Mouse (Mus musculus) stomach, embryonic 16.5 days (tissue): ENCODE measurements around the gene Map1lc3b. TPM values are rescaled to one million over a fixed set of nuclear protein-coding genes. Genes with fewer than 3 reads are reported as not detected.

Experiments used
- ATAC-seq: fragments of 200-750 bp; cut with Nextera tagmentation; 2 replicates; pipeline ENCODE4 v1.8.0; 2017; ENCODE audit warnings: moderate number of reproducible peaks, moderate TSS enrichment; ENCODE audit not compliant: insufficient read depth, low FRiP score
- H3K27ac ChIP-seq: fragments of 300-500 bp; sonication (generic); 2 replicates; pipeline ENCODE4 v1.5.1; 2014; ENCODE audit warnings: low read length
- H3K27me3 ChIP-seq: fragments of 300-500 bp; sonication (generic); 2 replicates; pipeline ENCODE4 v1.6.1; 2014; ENCODE audit warnings: low read length, control low read depth, mixed read lengths; ENCODE audit not compliant: control insufficient read depth, insufficient read depth
- H3K36me3 ChIP-seq: fragments of 300-500 bp; sonication (generic); 2 replicates; pipeline ENCODE4 v1.6.1; 2014; ENCODE audit warnings: low read length; ENCODE audit not compliant: control insufficient read depth, insufficient read depth
- H3K4me1 ChIP-seq: fragments of 300-500 bp; sonication (generic); 2 replicates; pipeline ENCODE4 v1.6.1; 2014; ENCODE audit warnings: low read length, control low read depth, mixed read lengths; ENCODE audit not compliant: control insufficient read depth, insufficient read depth
- H3K4me2 ChIP-seq: fragments of 300-500 bp; sonication (generic); 2 replicates; pipeline ENCODE4 v1.6.1; 2014; ENCODE audit warnings: low read depth, low read length, mixed read lengths
- H3K4me3 ChIP-seq: fragments of 300-500 bp; sonication (generic); replicated peaks from 2 replicates; pipeline ENCODE4 v1.5.1; 2014; ENCODE audit warnings: mild to moderate bottlenecking, low read length
- H3K9ac ChIP-seq: fragments of 300-500 bp; sonication (generic); 2 replicates; pipeline ENCODE4 v1.6.1; 2014; ENCODE audit warnings: low read length
- H3K9me3 ChIP-seq: fragments of 300-500 bp; sonication (generic); replicated peaks from 2 replicates; pipeline ENCODE4 v1.6.1; 2016; ENCODE audit warnings: low read length, control low read depth; ENCODE audit not compliant: control insufficient read depth
- whole genome bisulfite sequencing: fragments of 180-500 bp; shearing (Covaris S2); extraction: QIAGEN DNeasy Blood & Tissue Kit; methylation state at CpG from one replicate; pipeline ENCODE4 v1.1.7; 2014; 5-methylcytosine and 5-hydroxymethylcytosine counted together
- polyA plus RNA-seq: library from polyadenylated mRNA; unstranded; fragments of >200 nt; fragmentation: Nextera tagmentation; extraction: Ambion mirVana; gene quantifications from 2 replicates; pipeline ENCODE4 v1.2.1, GENCODE M21; 2015

Gene Map1lc3b
- polyA plus RNA-seq, 1 experiment from 2014 or later: 179 TPM

DNA sequence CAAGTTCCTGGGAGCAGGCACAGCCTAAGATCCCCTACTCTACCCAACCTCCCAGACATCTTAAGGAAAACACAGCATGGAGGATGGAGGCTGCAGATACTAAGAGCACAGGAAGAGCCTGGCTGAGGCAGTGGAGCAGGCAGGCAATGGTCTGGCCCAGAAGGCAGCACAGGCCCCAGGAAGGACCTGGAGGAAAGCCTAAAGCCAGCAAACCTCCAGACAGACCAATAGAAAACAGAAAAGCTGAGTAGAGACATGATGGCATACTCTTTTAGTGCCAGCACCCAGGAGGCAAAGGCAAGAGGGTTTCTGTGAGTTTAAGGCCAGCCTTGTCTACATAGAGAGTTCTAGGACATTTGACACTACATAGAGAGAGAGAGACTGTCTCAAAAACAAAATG lies 23.3 kb downstream of the Map1lc3b start:
- Histone ChIP-seq H3K4me1 (peaks cover 3% of the 10 kb centered on the region; the same call in 1 of the 2 replicates), H3K27ac (no peak overlapping the region), H3K36me3 (peaks cover 4% of the 10 kb centered on the region; the same call in 1 of the 2 replicates), H3K9me3 (no peaks in the 10 kb centered on the region), H3K9ac (no peak overlapping the region), H3K4me2 (no peak overlapping the region), H3K27me3 (no peaks in the 10 kb centered on the region), H3K4me3 (no peak overlapping the region)
- ATAC-seq: no peak

DNA sequence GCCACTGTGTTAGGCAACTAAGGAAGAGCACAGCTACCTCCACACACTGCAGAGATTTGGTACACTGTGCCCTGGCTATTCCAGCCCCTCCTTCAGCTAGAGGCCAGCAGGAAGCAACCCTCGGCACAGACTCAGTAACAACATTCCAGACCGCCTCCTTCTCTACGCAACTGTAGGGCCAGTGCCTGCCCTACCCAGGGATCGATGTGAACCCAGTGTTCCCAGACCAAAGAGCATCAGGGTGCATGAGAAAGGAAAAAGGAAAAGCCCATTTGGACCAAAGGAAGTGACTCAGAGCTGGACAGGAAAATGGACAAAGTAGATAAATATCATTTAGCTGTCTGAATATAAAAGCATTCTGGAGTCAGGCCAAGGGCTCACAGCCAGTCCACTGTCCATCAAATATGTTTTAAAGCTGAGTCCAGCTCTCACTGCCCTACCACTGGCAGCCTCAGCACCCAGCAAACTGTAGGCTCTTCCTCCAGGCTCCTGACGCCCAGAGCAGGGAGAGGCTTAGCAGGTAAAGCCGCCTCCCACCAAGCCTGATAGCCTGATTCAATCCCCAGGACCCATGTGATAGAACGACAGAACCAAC lies 29.3 kb downstream of the Map1lc3b start:
- no peak overlapping the region for H3K4me2 ChIP-seq
- H3K9ac ChIP-seq: no peak overlapping the region
- no peaks in the 10 kb centered on the region for H3K27me3 ChIP-seq
- peak overlapping the region; percentile 57 for H3K27ac ChIP-seq
- no peak overlapping the region for H3K4me3 ChIP-seq
- 32% methylated on average over 7 of the region's 7 CpGs for WGBS
- H3K36me3 ChIP-seq: no peaks in the 10 kb centered on the region
- peaks cover 36% of the 10 kb centered on the region for H3K4me1 ChIP-seq
- no peaks in the 10 kb centered on the region for H3K9me3 ChIP-seq
- ATAC-seq: peak; percentile 74

DNA sequence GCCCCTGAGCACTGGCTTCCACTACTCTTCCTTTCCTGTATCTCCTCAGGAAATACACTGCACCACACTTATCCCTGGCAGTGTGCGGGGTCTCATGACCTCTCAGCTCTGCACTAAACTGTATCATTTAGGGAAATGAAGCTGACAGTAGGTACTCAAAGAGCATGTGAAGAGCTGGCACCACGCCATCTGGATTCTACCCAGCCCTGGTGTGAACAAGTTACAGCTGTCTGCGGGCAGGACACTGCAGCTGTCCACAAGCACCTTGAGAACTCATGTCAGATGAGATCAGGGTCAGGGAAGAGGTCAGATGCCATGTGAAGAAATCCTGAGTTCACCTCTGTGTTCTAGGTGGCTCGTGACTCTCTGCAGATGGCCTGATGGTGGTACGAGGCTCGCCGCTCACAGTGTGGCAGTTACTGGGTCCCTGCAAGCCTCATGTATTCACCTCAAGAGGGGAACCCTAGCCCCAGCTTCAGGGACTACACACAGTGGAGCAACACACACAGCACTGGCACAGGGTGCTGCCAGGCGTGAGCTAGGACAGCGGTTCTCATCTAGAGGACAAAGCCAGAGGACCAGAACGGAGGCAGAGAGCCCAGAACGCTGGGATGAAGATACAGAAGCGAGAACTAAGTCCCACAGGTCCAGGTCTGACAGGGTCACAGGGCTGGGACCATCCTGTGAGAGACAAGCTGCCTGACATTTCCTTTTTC lies 30.8 kb downstream of the Map1lc3b start:
- Histone ChIP-seq H3K9ac (no peak overlapping the region), H3K4me2 (no peak overlapping the region), H3K27me3 (no peaks in the 10 kb centered on the region), H3K9me3 (no peaks in the 10 kb centered on the region), H3K4me3 (no peak overlapping the region), H3K4me1 (peaks cover 36% of the 10 kb centered on the region), H3K36me3 (no peaks in the 10 kb centered on the region), H3K27ac (no peak overlapping the region)
- ATAC-seq: no peak
- 69% methylated on average over 12 of the region's 12 CpGs for WGBS

DNA sequence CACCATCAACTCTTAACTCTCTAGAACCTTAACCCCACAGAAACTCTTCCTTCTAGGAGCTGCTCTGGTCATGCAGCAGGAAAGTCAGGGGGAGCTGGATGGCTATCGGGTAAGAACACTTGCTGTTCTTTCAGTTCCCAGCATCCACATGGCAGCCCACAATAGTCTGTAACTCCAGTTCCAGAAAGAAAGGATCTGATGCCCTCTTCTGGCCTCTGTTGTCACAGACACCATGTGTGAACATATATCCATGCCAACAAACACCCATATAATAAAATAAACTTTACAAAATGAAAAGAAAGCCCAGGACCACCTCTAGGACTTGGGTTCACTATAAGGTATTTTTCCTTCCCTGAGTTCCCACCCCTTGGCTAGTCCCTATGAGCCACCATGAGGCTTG lies 31.7 kb downstream of the Map1lc3b start:
- peaks cover 36% of the 10 kb centered on the region for H3K4me1 ChIP-seq

DNA sequence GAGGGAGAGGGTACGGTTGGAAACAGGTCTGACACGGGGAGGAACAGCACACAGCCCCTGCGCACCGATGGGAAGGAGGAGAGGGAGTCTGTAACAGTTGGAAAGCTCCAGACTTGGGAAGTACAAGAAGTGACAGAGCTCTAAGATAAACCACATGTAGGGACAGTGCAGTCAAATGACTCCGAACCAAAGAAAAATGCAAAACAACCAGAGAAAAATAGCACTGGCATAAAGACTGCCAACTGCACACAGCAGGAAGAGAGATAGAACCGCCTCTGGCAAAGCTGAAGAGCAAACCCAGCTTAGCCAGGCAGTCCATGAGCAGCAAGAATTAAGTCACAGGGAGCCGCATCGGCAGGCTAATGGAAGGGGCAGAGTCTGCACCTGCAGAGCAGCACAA lies 32.9 kb downstream of the Map1lc3b start:
- Histone ChIP-seq H3K4me3 (no peak overlapping the region), H3K4me2 (no peak overlapping the region), H3K36me3 (peaks cover 4% of the 10 kb centered on the region; the same call in 1 of the 2 replicates), H3K9ac (no peak overlapping the region), H3K4me1 (peaks cover 36% of the 10 kb centered on the region), H3K27me3 (no peaks in the 10 kb centered on the region), H3K27ac (no peak overlapping the region), H3K9me3 (no peaks in the 10 kb centered on the region)
- ATAC-seq: no peak
- 89% methylated on average over 8 of the region's 8 CpGs for WGBS

More for the DNA sequence above, 31.7 kb downstream of the Map1lc3b start:
- H3K9me3 ChIP-seq: no peaks in the 10 kb centered on the region
- no peak for ATAC-seq
- H3K4me3 ChIP-seq: no peak overlapping the region
- no peak overlapping the region for H3K27ac ChIP-seq
- no peaks in the 10 kb centered on the region for H3K36me3 ChIP-seq
- WGBS: 70% methylated on average over 1 of the region's 1 CpGs
- H3K9ac ChIP-seq: no peak overlapping the region
- no peak overlapping the region for H3K4me2 ChIP-seq
- H3K27me3 ChIP-seq: no peaks in the 10 kb centered on the region

DNA sequence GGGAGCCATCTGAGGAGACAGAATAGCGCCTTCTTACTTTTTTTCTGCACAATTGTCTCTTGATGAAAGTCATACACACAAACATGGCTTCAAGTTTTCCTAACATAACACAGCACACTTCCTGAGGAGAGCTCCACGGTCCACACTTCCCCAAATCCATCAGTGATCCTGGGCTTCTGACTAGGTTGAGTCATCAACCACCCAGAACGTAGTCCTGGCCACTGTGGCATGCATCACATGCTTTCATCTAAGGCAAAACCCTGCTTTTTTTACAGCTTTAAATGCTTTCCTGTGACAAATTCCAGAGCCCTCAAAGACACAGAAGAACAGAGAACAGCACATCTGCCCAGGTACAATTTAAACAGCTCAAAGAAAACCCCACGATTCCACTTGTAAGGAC lies 38.5 kb downstream of the Map1lc3b start:
- 80% methylated on average over 4 of the region's 4 CpGs for WGBS
- Histone ChIP-seq H3K4me2 (no peak overlapping the region), H3K9ac (no peak overlapping the region), H3K36me3 (peaks cover 10% of the 10 kb centered on the region; the same call in 1 of the 2 replicates), H3K4me1 (peaks cover 17% of the 10 kb centered on the region), H3K4me3 (no peak overlapping the region), H3K27ac (no peak overlapping the region), H3K27me3 (no peaks in the 10 kb centered on the region), H3K9me3 (no peaks in the 10 kb centered on the region)
- no peak for ATAC-seq

DNA sequence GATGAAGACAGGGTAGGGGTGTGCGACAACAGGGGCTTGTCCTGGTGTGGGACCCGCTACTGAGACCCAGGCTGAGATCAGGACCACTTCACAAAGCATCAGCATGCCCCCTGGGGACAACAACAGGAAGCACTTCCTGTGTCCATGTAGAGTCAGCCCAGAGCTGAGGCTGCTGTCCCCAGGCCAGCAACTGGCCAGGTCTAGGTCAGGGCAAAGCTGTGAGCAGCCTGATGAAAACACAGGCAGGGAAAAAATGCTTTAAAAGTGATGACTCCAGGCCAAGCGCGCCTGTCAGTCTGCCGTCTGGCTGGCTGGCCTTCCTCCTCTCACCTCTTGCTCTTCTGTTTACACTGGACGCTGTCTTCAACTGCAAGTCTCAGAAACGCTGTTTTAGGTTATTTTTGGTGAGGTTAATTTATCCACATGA lies 41.5 kb downstream of the Map1lc3b start:
- WGBS: 44% methylated on average over 7 of the region's 7 CpGs
- no peak overlapping the region for H3K4me3 ChIP-seq
- no peak overlapping the region for H3K4me2 ChIP-seq
- peaks cover 10% of the 10 kb centered on the region; the same call in 1 of the 2 replicates for H3K36me3 ChIP-seq
- no peak for ATAC-seq
- no peaks in the 10 kb centered on the region for H3K9me3 ChIP-seq
- no peak overlapping the region for H3K9ac ChIP-seq
- peaks cover 22% of the 10 kb centered on the region for H3K4me1 ChIP-seq
- no peaks in the 10 kb centered on the region for H3K27me3 ChIP-seq
- H3K27ac ChIP-seq: peak overlapping the region; percentile 58; the same call in 1 of the 2 replicates

DNA sequence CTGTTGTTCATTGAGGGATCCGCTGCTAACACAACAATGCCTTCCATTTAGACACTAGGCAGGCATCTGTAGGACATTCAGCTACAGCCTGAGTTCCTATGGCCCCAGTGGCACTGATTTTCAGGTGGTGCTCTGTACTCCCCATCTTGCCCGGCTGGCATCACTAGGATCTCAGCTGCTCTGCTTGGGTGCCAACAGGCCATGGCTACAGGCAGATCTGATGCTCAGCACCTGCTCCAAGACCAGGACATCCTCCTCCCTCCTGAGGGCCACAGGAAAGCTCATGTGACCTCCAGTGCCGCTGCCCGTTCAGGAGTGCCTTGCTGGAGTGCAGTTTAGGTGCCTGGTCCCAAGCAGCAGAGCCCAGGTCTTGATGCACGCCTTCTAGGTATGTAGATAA lies 42.2 kb downstream of the Map1lc3b start:
- no peak for ATAC-seq
- Histone ChIP-seq H3K4me3 (no peak overlapping the region), H3K9ac (no peak overlapping the region), H3K4me1 (peaks cover 22% of the 10 kb centered on the region), H3K36me3 (peaks cover 10% of the 10 kb centered on the region; the same call in 1 of the 2 replicates), H3K27me3 (no peaks in the 10 kb centered on the region), H3K9me3 (no peaks in the 10 kb centered on the region), H3K27ac (no peak overlapping the region), H3K4me2 (no peak overlapping the region)
- WGBS: 75% methylated on average over 5 of the region's 5 CpGs

DNA sequence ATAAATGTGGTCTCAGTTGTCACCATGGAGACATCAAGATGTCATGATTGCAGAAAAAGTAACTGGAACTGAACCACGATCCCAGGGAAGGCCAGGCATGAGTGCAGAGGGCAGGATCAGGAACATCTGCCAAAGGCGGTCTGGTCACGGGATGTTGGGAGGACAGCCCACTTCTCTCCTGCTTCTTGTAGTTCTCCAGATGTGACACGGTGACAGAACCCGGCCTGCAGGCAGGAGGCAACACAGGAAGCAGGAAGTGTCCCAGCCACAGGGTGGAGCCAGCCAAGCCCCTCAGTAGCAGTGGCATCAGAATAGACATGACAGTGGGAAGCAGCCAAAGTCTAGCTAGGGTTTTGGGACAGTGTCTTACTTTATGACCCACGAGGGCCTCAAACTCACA lies 45.4 kb downstream of the Map1lc3b start:
- ATAC-seq: no peak
- Histone ChIP-seq H3K9ac (no peak overlapping the region), H3K9me3 (no peaks in the 10 kb centered on the region), H3K27me3 (no peaks in the 10 kb centered on the region), H3K4me3 (no peak overlapping the region), H3K4me2 (no peak overlapping the region), H3K4me1 (peaks cover 22% of the 10 kb centered on the region), H3K36me3 (no peaks in the 10 kb centered on the region), H3K27ac (no peak overlapping the region)
- WGBS: 59% methylated on average over 6 of the region's 6 CpGs
